Mouse (Mus musculus): ENCODE data around the gene Tmem217. TPM values are rescaled to one million over a fixed set of nuclear protein-coding genes. Genes with fewer than 3 reads are reported as not detected.

The Tmem217 gene
- polyA plus RNA-seq, 1 experiment = not detected

GRCm38 (mm10) chr17:29589221-29589898 lies 37.2 kb upstream of the Tmem217 start:
- H3K27ac ChIP-seq (ENCODE audit: insufficient read depth, low read length) = no peak overlapping the region
- H3K36me3 ChIP-seq (ENCODE audit: control insufficient read depth, insufficient read depth, low read length) = peaks cover 3% of the 10 kb centered on the region; the same call in 1 of the 2 replicates
- DNase-seq (ENCODE audit: low read depth in 1 of 2, low spot score in 2 of 2) = no peak
- no peak for TF ChIP-seq POLR2A (IDR thresholded peaks at IDR 0.05; ENCODE audit: low read depth, low read length)
- TF ChIP-seq CTCF (IDR thresholded peaks at IDR 0.05; ENCODE audit: extremely low read depth, insufficient read depth, insufficient read length, insufficient replicate concordance) = no peak
- peaks cover 11% of the 10 kb centered on the region; the same call in 1 of the 2 replicates for H3K4me1 ChIP-seq (ENCODE audit: control insufficient read depth, insufficient read depth, insufficient read length)
- 88% methylated on average over 11 of the region's 11 CpGs for WGBS
- H3K27me3 ChIP-seq (ENCODE audit: control insufficient read depth, insufficient read depth, low read length) = no peaks in the 10 kb centered on the region
- no peak overlapping the region for H3K4me3 ChIP-seq (ENCODE audit: extremely low read depth, insufficient read depth, insufficient read length)

- Histone ChIP-seq H3K4me1 (ENCODE audit: control insufficient read depth, insufficient read depth, insufficient read length) (peaks cover 14% of the 10 kb centered on the region; the same call in 1 of the 2 replicates), H3K36me3 (ENCODE audit: control insufficient read depth, insufficient read depth, low read length) (peaks cover 2% of the 10 kb centered on the region; the same call in 1 of the 2 replicates), H3K4me3 (ENCODE audit: extremely low read depth, insufficient read depth, insufficient read length) (no peak overlapping the region), H3K27ac (ENCODE audit: insufficient read depth, low read length) (no peak overlapping the region), H3K27me3 (ENCODE audit: control insufficient read depth, insufficient read depth, low read length) (no peaks in the 10 kb centered on the region)
- TF ChIP-seq CTCF (IDR thresholded peaks at IDR 0.05; ENCODE audit: extremely low read depth, insufficient read depth, insufficient read length, insufficient replicate concordance) (no peak), POLR2A (IDR thresholded peaks at IDR 0.05; ENCODE audit: low read depth, low read length) (no peak)
- DNase-seq (ENCODE audit: low read depth in 1 of 2, low spot score in 2 of 2) = no peak
- WGBS = 94% methylated on average over 9 of the region's 9 CpGs
These were observed 34.7 kb upstream of the Tmem217 start for GRCm38 (mm10) chr17:29586921-29587320.

GRCm38 (mm10) chr17:29585446-29585845 lies 33.3 kb upstream of the Tmem217 start:
- WGBS = 21% methylated on average over 6 of the region's 6 CpGs
- Histone ChIP-seq H3K27ac (ENCODE audit: insufficient read depth, low read length) (no peak overlapping the region), H3K4me3 (ENCODE audit: extremely low read depth, insufficient read depth, insufficient read length) (no peak overlapping the region), H3K27me3 (ENCODE audit: control insufficient read depth, insufficient read depth, low read length) (no peaks in the 10 kb centered on the region), H3K36me3 (ENCODE audit: control insufficient read depth, insufficient read depth, low read length) (peaks cover 6% of the 10 kb centered on the region; the same call in 1 of the 2 replicates), H3K4me1 (ENCODE audit: control insufficient read depth, insufficient read depth, insufficient read length) (peaks cover 14% of the 10 kb centered on the region; the same call in 1 of the 2 replicates)
- TF ChIP-seq POLR2A (IDR thresholded peaks at IDR 0.05; ENCODE audit: low read depth, low read length) (no peak), CTCF (IDR thresholded peaks at IDR 0.05; ENCODE audit: extremely low read depth, insufficient read depth, insufficient read length, insufficient replicate concordance) (no peak)
- DNase-seq (ENCODE audit: low read depth in 1 of 2, low spot score in 2 of 2) = peak in 1 of 2 experiments; percentile 31

GRCm38 (mm10) chr17:29584737-29585136 lies 32.6 kb upstream of the Tmem217 start:
- H3K4me1 ChIP-seq (ENCODE audit: control insufficient read depth, insufficient read depth, insufficient read length) = peaks cover 14% of the 10 kb centered on the region; the same call in 1 of the 2 replicates
- TF ChIP-seq POLR2A (IDR thresholded peaks at IDR 0.05; ENCODE audit: low read depth, low read length) (no peak), CTCF (IDR thresholded peaks at IDR 0.05; ENCODE audit: extremely low read depth, insufficient read depth, insufficient read length, insufficient replicate concordance) (no peak)
- no peaks in the 10 kb centered on the region for H3K27me3 ChIP-seq (ENCODE audit: control insufficient read depth, insufficient read depth, low read length)
- no peak overlapping the region for H3K27ac ChIP-seq (ENCODE audit: insufficient read depth, low read length)
- no peak overlapping the region for H3K4me3 ChIP-seq (ENCODE audit: extremely low read depth, insufficient read depth, insufficient read length)
- H3K36me3 ChIP-seq (ENCODE audit: control insufficient read depth, insufficient read depth, low read length) = peaks cover 6% of the 10 kb centered on the region; the same call in 1 of the 2 replicates
- DNase-seq (ENCODE audit: low read depth in 1 of 2, low spot score in 2 of 2) = no peak
- WGBS = 88% methylated on average over 3 of the region's 3 CpGs

- TF ChIP-seq CTCF (IDR thresholded peaks at IDR 0.05; ENCODE audit: extremely low read depth, insufficient read depth, insufficient read length, insufficient replicate concordance) (no peak), POLR2A (IDR thresholded peaks at IDR 0.05; ENCODE audit: low read depth, low read length) (no peak)
- WGBS = 30% methylated on average over 5 of the region's 5 CpGs
- Histone ChIP-seq H3K4me1 (ENCODE audit: control insufficient read depth, insufficient read depth, insufficient read length) (peaks cover 14% of the 10 kb centered on the region; the same call in 1 of the 2 replicates), H3K36me3 (ENCODE audit: control insufficient read depth, insufficient read depth, low read length) (peaks cover 9% of the 10 kb centered on the region; the same call in 1 of the 2 replicates), H3K27me3 (ENCODE audit: control insufficient read depth, insufficient read depth, low read length) (no peaks in the 10 kb centered on the region), H3K27ac (ENCODE audit: insufficient read depth, low read length) (no peak overlapping the region), H3K4me3 (ENCODE audit: extremely low read depth, insufficient read depth, insufficient read length) (no peak overlapping the region)
- DNase-seq (ENCODE audit: low read depth in 1 of 2, low spot score in 2 of 2) = peak in 1 of 2 experiments; percentile 25
These were observed 32.1 kb upstream of the Tmem217 start for GRCm38 (mm10) chr17:29584306-29584705.

GRCm38 (mm10) chr17:29583569-29583968 lies 31.4 kb upstream of the Tmem217 start:
- DNase-seq (ENCODE audit: low read depth in 1 of 2, low spot score in 2 of 2) = no peak
- Histone ChIP-seq H3K27me3 (ENCODE audit: control insufficient read depth, insufficient read depth, low read length) (no peaks in the 10 kb centered on the region), H3K36me3 (ENCODE audit: control insufficient read depth, insufficient read depth, low read length) (peaks cover 14% of the 10 kb centered on the region), H3K27ac (ENCODE audit: insufficient read depth, low read length) (no peak overlapping the region), H3K4me3 (ENCODE audit: extremely low read depth, insufficient read depth, insufficient read length) (no peak overlapping the region), H3K4me1 (ENCODE audit: control insufficient read depth, insufficient read depth, insufficient read length) (peaks cover 14% of the 10 kb centered on the region; the same call in 1 of the 2 replicates)
- WGBS = 79% methylated on average over 5 of the region's 5 CpGs
- no peak for TF ChIP-seq POLR2A (IDR thresholded peaks at IDR 0.05; ENCODE audit: low read depth, low read length)
- no peak for TF ChIP-seq CTCF (IDR thresholded peaks at IDR 0.05; ENCODE audit: extremely low read depth, insufficient read depth, insufficient read length, insufficient replicate concordance)

All from spleen, adult 2 months (tissue).